8 mouse cellular contexts compared by ENCODE assay signal in the genomic region with DNA sequence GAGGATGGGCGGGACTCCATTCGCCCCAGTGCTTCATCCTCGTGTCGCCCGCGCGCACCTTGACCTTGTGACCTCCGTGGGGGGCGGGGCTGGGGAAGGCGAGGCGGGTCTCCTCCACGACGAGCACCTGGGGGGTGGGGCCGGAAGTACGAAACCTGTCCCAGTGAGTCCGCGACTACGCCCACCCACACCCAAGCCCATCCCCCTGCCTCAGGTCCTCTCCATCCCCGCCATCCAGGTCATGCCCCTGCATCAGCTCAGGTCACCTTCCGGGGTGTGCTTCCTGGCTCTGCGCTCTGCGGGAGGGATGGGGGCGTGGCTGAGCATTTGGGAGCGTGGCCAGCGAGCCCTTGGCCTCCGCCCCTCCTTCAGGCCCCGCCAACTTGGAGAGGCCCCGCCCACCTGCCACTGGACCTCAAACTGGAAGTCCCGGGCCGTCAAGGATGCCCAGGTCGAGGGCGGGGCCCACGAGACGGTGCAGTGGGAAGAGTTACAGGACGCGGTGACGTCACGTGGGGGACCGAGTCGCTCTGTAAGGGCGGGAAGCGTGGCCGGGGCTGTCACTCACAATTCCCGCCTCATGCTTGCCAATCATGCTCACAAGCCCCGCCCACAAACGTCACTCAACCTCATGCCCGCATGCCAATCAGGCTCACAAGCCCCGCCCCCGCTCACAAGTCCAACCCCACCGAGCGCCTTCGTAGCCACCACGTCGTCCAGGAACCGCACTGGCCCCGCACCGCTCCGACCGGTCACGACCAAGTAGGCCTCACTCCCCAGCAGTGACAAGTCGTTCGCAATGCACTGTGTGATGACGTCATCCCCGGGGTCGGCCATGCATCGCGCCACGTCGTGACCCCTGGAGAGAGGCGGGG. TPM values are rescaled to one million over a fixed set of nuclear protein-coding genes. Genes with fewer than 3 reads are reported as not detected.
DNase-seq lines count a peak whose midpoint lies in the region; ATAC-seq and TF ChIP-seq lines count a peak whose summit lies in the region.

No protein-coding gene starts in this region.

- peak overlapping the region; percentile 52 for H3K4me2 ChIP-seq in forebrain, embryonic 14.5 days (ENCODE audit: low read length)

- peak overlapping the region; percentile 92 for H3K27ac ChIP-seq in ES-E14 (ENCODE audit: insufficient read depth, low read depth, low read length, poor library complexity, severe bottlenecking)
- peak overlapping the region; percentile 82 for H3K27ac ChIP-seq in forebrain, embryonic 14.5 days (ENCODE audit: low read depth, low read length)
- H3K27ac ChIP-seq in layer of hippocampus, adult 2 months = peak overlapping the region; percentile 88

- no peaks in the 10 kb centered on the region for H3K27me3 ChIP-seq in forebrain, embryonic 14.5 days (replicated peaks; ENCODE audit: control insufficient read depth, insufficient read depth, low read length)

- H3K4me3 ChIP-seq in ES-E14 (ENCODE audit: insufficient read depth in 1 of 2, low read depth in 1 of 2, low read length in 2 of 2, poor library complexity in 1 of 2, severe bottlenecking in 1 of 2) = peak overlapping the region; percentile 71 to 76
- H3K4me3 ChIP-seq in forebrain, embryonic 14.5 days (ENCODE audit: low read depth, low read length) = peak overlapping the region; percentile 54
- peak overlapping the region; percentile 75 for H3K4me3 ChIP-seq in layer of hippocampus, adult 2 months

- ATAC-seq in forebrain, embryonic 14.5 days = peak; percentile 52

- in situ Hi-C loops in ES-E14 (cut with MboI; ENCODE audit: low sequenced_read_pairs in 2 of 2, unreplicated experiment in 2 of 2) = no loop called here

- peak; percentile 82 for DNase-seq in ES-E14 (ENCODE audit: low read depth, low spot score)
- peak; percentile 76 to 78 for DNase-seq in cerebellum, adult 18-20 months
- DNase-seq in forebrain, embryonic 14.5 days (ENCODE audit: low spot score) = peak; percentile 91
- peak; percentile 9 for DNase-seq in heart, postnatal 25 days (ENCODE audit: low spot score)
- peak; percentile 85 to 88 for DNase-seq in layer of hippocampus, adult 2 months (ENCODE audit: low spot score in 2 of 2)
- DNase-seq in lung, adult 18-20 months = peak; percentile 57 to 58
- peak; percentile 80 for DNase-seq in ovary, adult 18-20 months (ENCODE audit: low spot score)
- DNase-seq in thymus, adult 18-20 months = peak; percentile 28 to 37

- WGBS in forebrain, embryonic 14.5 days = 7% methylated on average over 70 of the region's 70 CpGs

- no peaks in the 10 kb centered on the region for H3K9me3 ChIP-seq in ES-E14 (ENCODE audit: control insufficient read depth, insufficient read depth, low read depth, low read length)
- H3K9me3 ChIP-seq in forebrain, embryonic 14.5 days (replicated peaks; ENCODE audit: control insufficient read depth, low read length) = no peaks in the 10 kb centered on the region; the same call in 1 of the 2 replicates

- peaks cover 7% of the 10 kb centered on the region; the same call in 1 of the 2 replicates for H3K36me3 ChIP-seq in ES-E14 (ENCODE audit: control insufficient read depth, insufficient read depth, low read length, poor library complexity, severe bottlenecking)
- H3K36me3 ChIP-seq in forebrain, embryonic 14.5 days (ENCODE audit: control insufficient read depth, insufficient read depth, low read length) = no peaks in the 10 kb centered on the region

- H3K4me1 ChIP-seq in ES-E14 (ENCODE audit: control insufficient read depth in 2 of 2, insufficient read depth in 2 of 2, low read length in 2 of 2, poor library complexity in 1 of 2) = peaks cover 0 to 5% of the 10 kb centered on the region in 2 experiments; a peak in 1 of 4 replicates
- no peaks in the 10 kb centered on the region for H3K4me1 ChIP-seq in forebrain, embryonic 14.5 days (ENCODE audit: control insufficient read depth, insufficient read depth, low read length)

- H3K9ac ChIP-seq in ES-E14 (ENCODE audit: insufficient read depth, low read depth, low read length, poor library complexity, severe bottlenecking) = peak overlapping the region; percentile 19; the same call in 1 of the 2 replicates
- H3K9ac ChIP-seq in forebrain, embryonic 14.5 days (ENCODE audit: low read length) = peak overlapping the region; percentile 43

- intact Hi-C loops in heart, postnatal 25 days (cut with DNase I) = no loop called here

- no peak for TF ChIP-seq CTCF in layer of hippocampus, adult 2 months (conservative IDR thresholded peaks at IDR 0.05)

TF ChIP-seq in ES-E14, 5 proteins besides CTCF, POLR2A, EP300 and RAD21:
- no peak for TF ChIP-seq ZNF384 (IDR thresholded peaks at IDR 0.05; ENCODE audit: low read depth, low read length)
- no peak for TF ChIP-seq ZC3H11A (IDR thresholded peaks at IDR 0.05; ENCODE audit: borderline replicate concordance, low read depth, low read length)
- TF ChIP-seq MAFK (IDR thresholded peaks at IDR 0.05; ENCODE audit: insufficient read depth, low read depth, low read length) = no peak
- TF ChIP-seq HCFC1 (IDR thresholded peaks at IDR 0.05; ENCODE audit: borderline replicate concordance, insufficient read depth, low read length) = no peak
- no peak for TF ChIP-seq CHD2 (IDR thresholded peaks at IDR 0.05; ENCODE audit: low read depth, low read length)

RNA-seq across cellular contexts. Expression of a gene that starts 2.5 kb away (rescaled TPM):
- total RNA-seq in ES-E14 (2012; rRNA removed) = 17.3 and 32.8 TPM in 2 replicates
- 10.2 and 15.7 TPM in 2 replicates for polyA plus RNA-seq in forebrain, embryonic 14.5 days (2014; fragmentation: Nextera tagmentation; extraction: Ambion mirVana)
- total RNA-seq in heart, postnatal 25 days (2021) = 1 to 10 TPM; 7.6 to 8.1 TPM
- total RNA-seq in layer of hippocampus, adult 2 months (2021) = 10 to 100 TPM; 36.4 to 42.3 TPM

RNA-seq across cellular contexts. Expression of a gene that starts 42.1 kb away (rescaled TPM):
- not detected in 2 replicates for total RNA-seq in ES-E14 (2012; rRNA removed)
- not detected in 2 replicates for polyA plus RNA-seq in forebrain, embryonic 14.5 days (2014; fragmentation: Nextera tagmentation; extraction: Ambion mirVana)
- total RNA-seq in heart, postnatal 25 days (2021) = not detected
- total RNA-seq in layer of hippocampus, adult 2 months (2021) = not detected

RNA-seq across cellular contexts. Expression of a gene that starts 49.7 kb away (rescaled TPM):
- total RNA-seq in ES-E14 (2012; rRNA removed) = 0.58 and 0.71 TPM in 2 replicates
- not detected in 2 replicates for polyA plus RNA-seq in forebrain, embryonic 14.5 days (2014; fragmentation: Nextera tagmentation; extraction: Ambion mirVana)
- under 1 TPM in 1 of 2 experiments, not detected in 1; 0.16 TPM for total RNA-seq in heart, postnatal 25 days (2021)
- total RNA-seq in layer of hippocampus, adult 2 months (2021) = under 1 TPM in 1 of 2 experiments, not detected in 1; 0.38 TPM

Comparison
In these comparisons a context has a peak if more than half of its experiments do, and no peak if none do; other contexts are left out.
1. Peak in every context shown above with its lines: DNase-seq, ATAC-seq, H3K4me3 ChIP-seq and H3K27ac ChIP-seq.
2. DNase-seq: peak in every context shown above with its lines; median percentile 91 in forebrain, embryonic 14.5 days; 86 in layer of hippocampus, adult 2 months; 82 in ES-E14; 80 in ovary, adult 18-20 months; 77 in cerebellum, adult 18-20 months; 58 in lung, adult 18-20 months; 32 in thymus, adult 18-20 months; 9 in heart, postnatal 25 days.